Mouse (Mus musculus) small intestine, adult 2 months (tissue): Measurements from ENCODE around the gene Arhgap22.

Experiments used
- CTCF ChIP-seq: fragments of 200-500 bp; IDR thresholded peaks from 2 replicates; pipeline ENCODE4 v1.5.1; 2012; ENCODE audit warnings: low read depth, mild to moderate bottlenecking, control low read depth, inconsistent platforms, low read length, moderate library complexity, mixed read lengths; ENCODE audit not compliant: insufficient replicate concordance, insufficient read length; ENCODE audit errors: extremely low read depth
- POLR2A ChIP-seq: fragments of 200-500 bp; IDR thresholded peaks from 2 replicates; pipeline ENCODE4 v1.6.1; 2012; ENCODE audit warnings: low read depth, mild to moderate bottlenecking, control low read depth, inconsistent platforms, low read length, moderate library complexity

DNA sequence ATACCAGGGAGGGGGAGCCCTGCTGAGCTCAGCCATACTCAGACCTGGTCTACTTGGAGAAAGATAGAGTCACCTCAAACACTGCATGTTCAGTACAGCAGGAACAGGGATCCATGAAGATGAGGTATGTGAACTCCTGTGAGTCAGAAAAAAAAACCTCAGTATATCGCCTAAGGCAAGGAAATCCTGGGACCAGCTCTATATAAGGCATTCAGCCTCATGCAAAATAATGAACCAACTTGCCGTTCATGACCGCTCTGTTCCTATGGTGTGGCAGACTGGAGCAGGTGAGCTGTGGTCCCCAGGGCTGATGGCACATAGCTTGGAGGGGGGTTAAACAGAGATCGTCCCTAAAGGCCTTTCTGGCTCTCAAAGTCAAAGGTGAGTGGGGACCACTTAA is 68.6 kb downstream of the Arhgap22 start:
- TF ChIP-seq CTCF (no peak), POLR2A (no peak)
